Mouse (Mus musculus): ENCODE results near the gene Cd82. TPM values are rescaled to one million over a fixed set of nuclear protein-coding genes. Genes with fewer than 3 reads are reported as not detected.

Gene Cd82
- polyA plus RNA-seq, 1 experiment from 2014 or later = 22.4 TPM

DNA sequence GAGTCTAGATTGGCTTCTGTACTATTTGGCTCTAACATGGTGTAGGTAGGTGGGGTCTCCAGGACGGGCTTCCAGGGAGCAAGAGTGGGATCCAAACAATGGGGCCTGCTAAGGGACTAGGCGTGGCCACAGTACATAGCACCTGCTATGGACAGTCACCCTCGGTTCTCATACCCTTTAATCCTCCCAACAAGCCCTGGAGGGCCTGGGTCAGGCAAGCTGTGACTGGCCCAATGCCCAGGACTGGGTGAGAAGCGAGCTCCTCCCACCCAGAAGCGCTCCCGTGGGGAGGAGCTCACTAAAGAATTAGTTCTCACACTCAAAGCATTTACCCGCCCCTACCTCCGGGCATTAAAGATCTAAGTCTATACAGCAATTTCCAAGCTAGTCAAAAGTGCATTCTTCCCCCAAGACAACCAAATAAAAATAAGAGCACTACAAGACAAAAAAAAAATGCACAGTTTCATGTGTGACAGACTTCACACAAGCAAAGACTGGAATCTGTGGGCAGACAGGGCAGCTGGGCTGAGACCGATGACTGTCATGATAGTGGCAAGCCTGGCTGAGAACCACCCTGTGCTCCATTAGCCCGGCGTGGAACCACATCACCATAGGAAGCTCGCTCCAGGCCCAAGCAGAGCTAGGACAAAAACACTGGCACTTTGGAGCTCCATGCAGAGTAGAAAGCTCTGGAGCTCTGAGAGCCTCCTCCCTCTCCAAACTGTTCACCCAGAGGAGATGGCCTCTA is 23.0 kb downstream of the Cd82 start:
- H3K9me3 ChIP-seq (replicated peaks) = no peaks in the 10 kb centered on the region
- no peak overlapping the region for H3K4me2 ChIP-seq
- WGBS = 51% methylated on average over 12 of the region's 12 CpGs
- no peaks in the 10 kb centered on the region for H3K36me3 ChIP-seq
- ATAC-seq (ENCODE audit: low FRiP score) = peak; percentile 53; the same call in 1 of the 2 replicates
- no peak overlapping the region; the same call in 1 of the 2 replicates for H3K27ac ChIP-seq (replicated peaks)
- H3K9ac ChIP-seq (replicated peaks) = no peak overlapping the region
- H3K4me1 ChIP-seq = peaks cover 26% of the 10 kb centered on the region
- H3K27me3 ChIP-seq (replicated peaks) = no peaks in the 10 kb centered on the region
- H3K4me3 ChIP-seq (replicated peaks) = no peak overlapping the region

DNA sequence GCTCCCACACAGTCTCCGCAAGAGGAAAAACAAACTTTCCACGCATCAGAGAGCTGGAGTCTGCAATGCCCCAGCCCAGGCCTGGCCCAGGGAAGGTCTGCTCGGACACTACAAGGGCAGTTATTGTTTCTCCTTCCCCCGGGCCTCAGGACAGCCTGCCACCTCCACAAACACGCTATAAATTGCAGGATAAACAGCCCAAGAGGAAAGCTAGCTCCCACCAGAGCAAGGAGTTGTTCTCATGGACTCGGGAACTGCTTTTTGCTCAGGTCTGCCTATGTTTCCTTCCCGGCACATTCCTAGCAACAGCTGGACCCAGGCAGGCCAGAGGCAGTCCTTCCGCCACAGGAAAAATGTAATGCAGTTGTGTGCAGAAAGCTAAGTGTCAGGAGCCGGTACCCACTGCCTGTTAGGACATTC is 23.6 kb downstream of the Cd82 start:
- H3K4me3 ChIP-seq (replicated peaks) = no peak overlapping the region
- peaks cover 26% of the 10 kb centered on the region for H3K4me1 ChIP-seq
- WGBS = 39% methylated on average over 9 of the region's 9 CpGs
- no peak overlapping the region for H3K4me2 ChIP-seq
- no peak overlapping the region for H3K9ac ChIP-seq (replicated peaks)
- no peaks in the 10 kb centered on the region for H3K9me3 ChIP-seq (replicated peaks)
- H3K27ac ChIP-seq (replicated peaks) = no peak overlapping the region
- 0 out of 2 replicates have a peak, but pooled peaks have one; percentile 4 for ATAC-seq (ENCODE audit: low FRiP score)
- no peaks in the 10 kb centered on the region for H3K36me3 ChIP-seq
- no peaks in the 10 kb centered on the region for H3K27me3 ChIP-seq (replicated peaks)

DNA sequence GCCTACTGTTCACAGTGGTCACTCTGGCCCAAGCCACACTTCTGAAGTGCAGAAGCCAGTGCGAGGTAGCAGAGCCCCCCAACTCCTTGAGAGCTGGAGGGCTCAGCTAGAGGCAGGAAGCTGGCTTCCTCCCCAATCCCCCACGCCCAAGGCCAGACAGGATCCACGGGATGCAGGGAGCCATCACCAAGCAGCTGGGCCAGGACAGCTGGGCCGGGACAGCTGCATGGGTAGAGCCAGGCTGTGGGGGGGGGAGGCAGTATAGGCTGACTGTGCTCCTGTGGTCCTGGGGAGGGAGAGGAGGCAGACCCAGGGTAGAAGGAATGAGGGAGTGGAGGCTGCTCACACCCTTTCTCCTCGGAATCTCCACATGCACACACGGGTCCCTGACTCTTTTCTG is 24.6 kb downstream of the Cd82 start:
- H3K4me1 ChIP-seq = peaks cover 21% of the 10 kb centered on the region
- H3K4me3 ChIP-seq (replicated peaks) = no peak overlapping the region
- H3K9me3 ChIP-seq (replicated peaks) = no peaks in the 10 kb centered on the region
- 71% methylated on average over 6 of the region's 6 CpGs for WGBS
- no peak overlapping the region for H3K27ac ChIP-seq (replicated peaks)
- no peak for ATAC-seq (ENCODE audit: low FRiP score)
- H3K36me3 ChIP-seq = no peaks in the 10 kb centered on the region
- H3K27me3 ChIP-seq (replicated peaks) = no peaks in the 10 kb centered on the region
- no peak overlapping the region for H3K9ac ChIP-seq (replicated peaks)
- no peak overlapping the region for H3K4me2 ChIP-seq

DNA sequence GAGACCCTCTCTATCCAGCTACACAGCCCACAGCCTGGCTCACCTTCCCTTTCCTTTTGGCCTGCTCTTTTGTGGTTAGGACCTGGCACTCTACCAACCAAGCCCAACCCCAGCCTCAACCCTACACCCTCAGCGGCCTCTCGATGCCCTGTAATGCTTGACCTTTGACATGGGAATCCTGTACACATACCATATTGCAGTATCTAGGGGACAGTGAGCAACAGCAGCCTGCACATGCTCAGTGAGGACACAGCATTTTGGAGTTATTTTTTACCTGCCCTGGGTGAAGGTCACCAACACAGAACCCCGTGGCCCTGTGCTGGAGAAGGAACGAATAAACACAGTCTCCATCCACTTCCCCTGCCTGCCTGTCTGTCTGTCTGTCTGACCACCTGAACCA is 27.4 kb downstream of the Cd82 start:
- no peak overlapping the region for H3K4me3 ChIP-seq (replicated peaks)
- H3K9ac ChIP-seq (replicated peaks) = no peak overlapping the region
- H3K27ac ChIP-seq (replicated peaks) = no peak overlapping the region
- no peak overlapping the region for H3K4me2 ChIP-seq
- no peaks in the 10 kb centered on the region for H3K27me3 ChIP-seq (replicated peaks)
- ATAC-seq (ENCODE audit: low FRiP score) = no peak
- peaks cover 26% of the 10 kb centered on the region for H3K4me1 ChIP-seq
- WGBS = 92% methylated on average over 4 of the region's 4 CpGs
- H3K36me3 ChIP-seq = no peaks in the 10 kb centered on the region
- H3K9me3 ChIP-seq (replicated peaks) = no peaks in the 10 kb centered on the region

DNA sequence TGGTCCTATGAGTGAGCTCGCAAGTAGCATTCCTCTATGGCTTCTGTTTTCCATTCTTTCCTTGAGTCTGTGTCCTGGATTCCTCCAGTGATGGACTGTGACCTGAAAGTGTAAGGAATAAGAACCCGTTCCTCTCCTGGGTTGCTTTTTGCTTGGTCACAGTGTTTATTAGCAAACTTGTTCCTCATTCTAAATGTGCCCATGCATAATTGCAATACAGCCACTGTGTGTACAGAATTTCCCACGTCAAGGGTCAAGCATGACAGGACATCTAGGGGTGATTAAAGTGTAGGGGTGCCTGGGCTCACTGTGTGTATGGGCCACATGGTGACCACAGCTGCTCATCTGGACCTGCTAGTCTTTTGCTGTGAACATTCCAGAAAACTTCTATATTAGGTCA is 28.0 kb downstream of the Cd82 start:
- Histone ChIP-seq H3K4me3 (replicated peaks) (no peak overlapping the region), H3K27me3 (replicated peaks) (no peaks in the 10 kb centered on the region), H3K9me3 (replicated peaks) (no peaks in the 10 kb centered on the region), H3K4me2 (no peak overlapping the region), H3K36me3 (no peaks in the 10 kb centered on the region), H3K27ac (replicated peaks) (no peak overlapping the region), H3K4me1 (peaks cover 20% of the 10 kb centered on the region), H3K9ac (replicated peaks) (no peak overlapping the region)
- 88% methylated on average over 3 of the region's 3 CpGs for WGBS
- ATAC-seq (ENCODE audit: low FRiP score) = no peak

DNA sequence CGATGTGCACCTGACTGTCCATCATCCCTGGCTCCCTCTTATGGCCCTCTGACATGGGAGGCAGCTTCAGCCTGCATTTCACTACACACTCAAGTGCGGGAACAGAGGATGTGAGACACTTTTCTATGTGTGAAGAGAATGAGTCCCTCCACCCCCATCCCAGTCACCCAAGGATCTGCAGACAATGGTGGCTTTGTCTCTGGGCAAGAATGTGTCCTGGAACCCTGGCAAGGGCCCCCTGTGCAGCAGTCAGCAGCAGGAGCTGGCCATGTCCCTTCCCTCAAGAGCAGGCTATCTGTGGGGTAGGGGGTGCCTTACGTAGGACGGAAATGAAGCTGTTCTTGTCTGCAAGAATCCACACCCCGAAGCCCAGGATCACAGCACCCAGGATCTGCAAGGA is 29.4 kb downstream of the Cd82 start:
- no peak for ATAC-seq (ENCODE audit: low FRiP score)
- Histone ChIP-seq H3K4me3 (replicated peaks) (no peak overlapping the region), H3K9me3 (replicated peaks) (no peaks in the 10 kb centered on the region), H3K27me3 (replicated peaks) (no peaks in the 10 kb centered on the region), H3K4me1 (peaks cover 9% of the 10 kb centered on the region), H3K4me2 (no peak overlapping the region), H3K36me3 (no peaks in the 10 kb centered on the region), H3K27ac (replicated peaks) (no peak overlapping the region), H3K9ac (replicated peaks) (no peak overlapping the region)
- WGBS = 76% methylated on average over 5 of the region's 5 CpGs

DNA sequence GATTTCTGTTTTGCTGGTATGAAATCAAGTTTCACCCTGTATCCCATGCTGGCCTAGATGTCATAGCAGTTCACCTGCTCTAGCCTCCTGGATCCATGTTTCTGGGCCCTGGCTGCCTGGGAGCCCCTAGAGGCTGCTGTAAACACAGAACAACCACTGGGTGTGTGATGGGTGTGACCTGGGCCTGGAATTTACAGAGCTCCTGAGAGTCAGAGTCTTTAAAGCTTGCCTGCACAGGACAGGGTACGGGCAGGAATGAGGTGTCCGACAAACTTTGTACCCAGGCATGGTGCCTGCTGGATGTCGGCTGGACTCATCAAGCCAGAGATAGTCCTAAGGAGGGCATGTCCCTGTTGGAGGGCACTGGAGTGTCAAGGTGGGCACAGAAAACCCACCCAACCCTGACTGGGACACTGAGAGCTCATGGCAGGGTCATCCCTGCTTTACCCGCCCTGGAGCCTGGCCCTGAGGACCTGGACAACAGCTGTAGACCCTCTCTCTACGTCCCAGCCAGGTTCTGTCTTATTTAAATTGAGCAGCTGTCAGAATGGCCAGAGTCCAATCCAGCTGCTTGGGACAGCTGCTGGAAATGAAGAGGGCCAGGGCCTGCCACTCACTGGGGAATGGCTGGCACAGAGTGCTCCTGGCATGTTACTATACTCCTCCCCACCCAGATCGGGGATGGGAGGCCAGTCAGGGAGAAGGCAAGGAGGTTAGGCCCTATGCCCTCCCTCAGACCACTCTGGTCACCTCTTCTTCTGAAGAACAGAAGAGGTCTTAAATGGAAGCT is 30.1 kb downstream of the Cd82 start:
- WGBS = 81% methylated on average over 6 of the region's 6 CpGs
- Histone ChIP-seq H3K27me3 (replicated peaks) (no peaks in the 10 kb centered on the region), H3K36me3 (no peaks in the 10 kb centered on the region), H3K4me2 (no peak overlapping the region), H3K27ac (replicated peaks) (no peak overlapping the region), H3K9me3 (replicated peaks) (no peaks in the 10 kb centered on the region), H3K4me3 (replicated peaks) (no peak overlapping the region), H3K4me1 (peaks cover 9% of the 10 kb centered on the region), H3K9ac (replicated peaks) (no peak overlapping the region)
- no peak for ATAC-seq (ENCODE audit: low FRiP score)

DNA sequence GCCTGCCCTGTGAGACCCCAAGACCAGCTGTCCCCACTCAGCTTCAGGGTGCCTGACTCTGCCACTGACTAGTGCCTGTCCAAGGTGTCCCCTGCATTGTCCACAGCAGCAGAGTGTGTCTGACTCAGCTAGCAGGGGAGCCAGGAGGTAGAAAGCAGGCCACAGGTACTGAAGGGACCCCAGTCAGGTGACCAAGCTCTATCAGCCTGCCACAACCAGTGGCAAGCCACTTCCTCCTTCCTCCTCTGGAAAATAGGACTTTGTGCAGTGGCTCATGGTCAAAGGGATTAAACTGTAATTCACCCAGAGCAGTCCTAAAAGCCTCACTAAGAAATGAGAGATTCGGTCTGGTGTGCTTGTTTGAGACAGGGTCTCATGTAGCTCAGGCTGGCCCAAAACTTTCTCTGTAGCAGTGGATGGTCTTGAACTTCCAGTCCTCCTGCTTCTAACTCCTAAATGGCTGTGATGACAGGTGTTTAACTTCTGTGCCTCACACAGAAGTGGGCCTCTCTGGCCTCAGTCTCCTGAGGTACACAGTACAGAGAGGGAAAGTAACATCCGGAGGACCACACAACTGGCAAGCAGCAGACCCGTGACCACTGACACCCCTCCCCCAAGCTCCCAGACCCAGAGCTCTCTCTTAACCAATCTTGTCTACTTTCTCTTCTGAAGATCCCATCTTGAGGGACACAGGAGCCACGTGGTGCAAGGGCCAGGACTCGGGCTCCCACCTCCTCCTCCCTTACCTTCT is 31.2 kb downstream of the Cd82 start:
- no peak for ATAC-seq (ENCODE audit: low FRiP score)
- 74% methylated on average over 5 of the region's 5 CpGs for WGBS

DNA sequence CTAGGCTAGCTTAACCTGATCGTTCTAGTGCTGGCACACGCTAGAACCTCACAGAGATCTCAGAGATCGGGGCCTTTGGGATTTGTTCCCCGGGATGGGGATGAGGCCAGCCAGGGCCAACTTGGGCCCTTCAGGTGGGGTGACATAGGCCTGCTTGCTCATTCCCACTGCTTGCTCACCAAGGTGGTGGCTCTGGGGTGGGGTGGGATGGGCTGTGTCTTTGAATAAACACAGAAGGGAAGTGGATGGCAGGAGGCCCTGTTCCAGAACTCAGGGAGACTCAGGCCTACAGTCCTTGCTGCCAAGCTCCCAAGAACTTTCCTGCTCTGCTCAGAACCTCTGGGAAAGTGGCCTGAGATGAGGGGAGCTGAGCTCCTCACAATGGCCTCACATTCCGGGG is 31.9 kb downstream of the Cd82 start:
- ATAC-seq (ENCODE audit: low FRiP score) = no peak
- H3K4me2 ChIP-seq = no peak overlapping the region
- H3K9ac ChIP-seq (replicated peaks) = no peak overlapping the region
- no peak overlapping the region for H3K4me3 ChIP-seq (replicated peaks)
- no peaks in the 10 kb centered on the region for H3K9me3 ChIP-seq (replicated peaks)
- WGBS = 79% methylated on average over 5 of the region's 5 CpGs
- H3K36me3 ChIP-seq = no peaks in the 10 kb centered on the region
- no peaks in the 10 kb centered on the region for H3K27me3 ChIP-seq (replicated peaks)
- H3K4me1 ChIP-seq = peaks cover 9% of the 10 kb centered on the region
- no peak overlapping the region for H3K27ac ChIP-seq (replicated peaks)

More for the DNA sequence above, 31.2 kb downstream of the Cd82 start:
- no peaks in the 10 kb centered on the region for H3K36me3 ChIP-seq
- no peak overlapping the region for H3K9ac ChIP-seq (replicated peaks)
- no peak overlapping the region for H3K4me3 ChIP-seq (replicated peaks)
- no peaks in the 10 kb centered on the region for H3K27me3 ChIP-seq (replicated peaks)
- H3K4me1 ChIP-seq = peaks cover 9% of the 10 kb centered on the region
- no peak overlapping the region for H3K27ac ChIP-seq (replicated peaks)
- no peaks in the 10 kb centered on the region for H3K9me3 ChIP-seq (replicated peaks)
- no peak overlapping the region for H3K4me2 ChIP-seq

DNA sequence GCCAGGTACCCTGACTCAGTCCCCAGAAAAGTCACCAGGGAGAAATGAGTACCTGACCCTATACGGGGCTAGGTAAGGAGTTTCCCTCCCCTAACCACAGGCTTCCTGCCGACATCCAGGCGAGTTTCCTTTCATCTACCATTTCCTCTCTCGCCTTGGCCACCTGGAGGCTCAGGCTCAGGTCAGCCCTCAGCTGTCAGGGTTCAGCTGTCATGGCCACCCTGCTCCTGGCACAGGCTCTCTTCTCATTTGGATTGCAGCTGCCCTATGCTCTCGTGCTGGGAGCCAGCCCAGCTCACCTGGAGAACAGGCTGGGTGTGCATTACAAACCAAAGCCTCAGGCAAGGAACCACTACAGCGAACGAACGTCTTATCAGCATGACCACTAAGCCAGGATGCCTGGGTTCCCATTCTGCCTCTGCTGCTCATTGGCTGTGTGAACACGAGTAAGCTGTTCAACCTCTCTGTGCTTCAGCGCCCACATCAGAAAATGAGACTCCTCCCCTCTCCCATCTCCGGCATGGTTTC is 34.9 kb downstream of the Cd82 start:
- no peak for ATAC-seq (ENCODE audit: low FRiP score)
- Histone ChIP-seq H3K27ac (replicated peaks) (no peak overlapping the region), H3K27me3 (replicated peaks) (no peaks in the 10 kb centered on the region), H3K4me1 (peaks cover 5% of the 10 kb centered on the region), H3K4me3 (replicated peaks) (no peak overlapping the region), H3K4me2 (no peak overlapping the region), H3K36me3 (no peaks in the 10 kb centered on the region), H3K9me3 (replicated peaks) (no peaks in the 10 kb centered on the region), H3K9ac (replicated peaks) (no peak overlapping the region)
- 70% methylated on average over 11 of the region's 11 CpGs for WGBS

DNA sequence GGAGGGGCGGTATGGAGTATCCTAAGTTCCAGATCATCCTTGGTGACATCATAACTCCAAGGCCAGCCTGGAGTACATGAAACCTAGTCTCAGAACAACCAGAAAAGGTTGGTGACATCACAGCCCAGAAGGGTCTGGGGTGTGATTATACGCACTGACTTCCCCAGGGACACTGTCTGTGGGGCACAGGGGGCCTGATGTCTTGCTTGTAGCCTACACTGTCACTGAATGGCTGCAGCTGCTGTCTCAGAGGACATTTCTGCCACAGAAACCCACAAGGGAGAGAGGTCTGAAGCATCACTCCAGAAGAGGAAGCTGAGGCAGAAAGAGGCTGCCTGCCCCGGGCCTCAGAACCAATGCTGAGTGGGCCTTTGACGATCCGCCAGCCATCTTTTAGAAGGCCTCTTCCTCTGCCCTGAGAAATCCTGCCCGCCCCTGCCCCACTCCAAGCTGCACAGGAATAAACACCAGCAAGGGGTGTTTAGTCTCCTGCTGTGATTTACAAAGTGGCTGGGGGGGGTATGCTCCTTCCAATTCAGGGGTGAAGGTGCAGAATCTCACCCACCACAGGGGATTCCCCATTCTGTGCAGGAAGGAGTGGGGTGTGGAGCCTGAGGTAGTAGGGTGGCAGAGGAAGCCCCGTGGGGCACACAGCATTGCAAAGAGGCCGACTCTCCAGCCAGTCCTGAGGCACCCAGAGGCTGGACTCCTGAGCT is 35.8 kb downstream of the Cd82 start:
- H3K27me3 ChIP-seq (replicated peaks) = no peaks in the 10 kb centered on the region
- H3K36me3 ChIP-seq = no peaks in the 10 kb centered on the region
- no peak overlapping the region for H3K27ac ChIP-seq (replicated peaks)
- no peak for ATAC-seq (ENCODE audit: low FRiP score)
- H3K9me3 ChIP-seq (replicated peaks) = no peaks in the 10 kb centered on the region
- H3K4me3 ChIP-seq (replicated peaks) = no peak overlapping the region
- no peak overlapping the region for H3K4me2 ChIP-seq
- H3K4me1 ChIP-seq = peaks cover 3% of the 10 kb centered on the region; the same call in 1 of the 2 replicates
- 63% methylated on average over 8 of the region's 8 CpGs for WGBS
- no peak overlapping the region for H3K9ac ChIP-seq (replicated peaks)

All from neural tube, embryonic 15.5 days (tissue).